Mouse (Mus musculus) lung, postnatal 4 days (tissue): ENCODE measurements around the gene Tmeff2.

Experiments used
- DNase-seq, 2 experiments: peaks; one replicate each; pipeline ENCODE4 v3.0.0; 2021

The Tmeff2 gene

GRCm38 (mm10) chr1:51216292-51217050 lies 316.0 kb downstream of the Tmeff2 start:
- DNase-seq: no peak

DNA sequence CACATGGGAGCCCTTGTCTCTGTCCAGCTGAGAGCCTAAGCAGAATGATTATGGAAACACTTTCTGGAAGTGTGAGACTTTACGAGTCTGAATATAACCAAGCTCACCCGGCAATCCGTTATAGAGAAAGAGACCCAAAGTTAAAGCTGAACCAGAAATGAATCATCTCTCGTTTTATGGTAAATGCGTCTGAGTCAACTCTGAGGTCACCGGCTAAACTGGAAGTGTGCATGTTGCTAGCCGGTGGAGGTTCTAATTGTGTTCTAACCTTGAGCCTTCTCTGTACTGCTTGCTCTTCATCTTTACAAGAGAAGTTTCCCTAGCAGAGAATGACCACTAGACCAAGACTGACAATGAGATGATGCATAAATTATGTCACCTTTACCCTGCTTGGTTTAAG lies 316.8 kb downstream of the Tmeff2 start:
- DNase-seq: no peak

DNA sequence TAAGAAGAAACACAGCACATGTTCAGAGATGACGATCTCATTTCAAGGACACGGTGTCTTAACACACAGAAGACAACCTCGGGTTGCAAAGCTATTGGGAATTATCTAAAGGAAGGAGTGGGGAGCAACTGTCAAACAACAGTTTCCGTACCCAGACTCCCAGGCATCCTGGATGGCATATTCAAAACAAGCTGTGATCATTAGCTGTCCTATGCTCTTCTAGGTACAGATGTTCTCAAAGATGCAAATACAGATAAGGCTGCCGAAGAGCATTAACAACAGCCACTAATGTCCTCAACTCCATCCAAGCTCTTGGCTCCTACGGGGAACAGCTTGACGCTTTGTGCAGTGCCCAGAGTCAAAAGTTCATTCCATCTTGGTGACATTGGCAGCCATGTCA lies 324.7 kb downstream of the Tmeff2 start:
- peak in 1 of 2 experiments; percentile 20 for DNase-seq
